In genomic region chr19:32978037-32978745, GRCm38 (mm10) we compare ENCODE assay signal across 24 mouse cellular contexts.
DNase-seq lines count a peak whose midpoint lies in the region; ATAC-seq and TF ChIP-seq lines count a peak whose summit lies in the region.
"Had no signal": no experiment of that assay in that cellular context is flagged by ENCODE, and none has a peak within 500 bp of the region (broad histone marks: within the 10 kb centered on the region; RNA-seq: fewer than 3 reads in every experiment).

No protein-coding gene starts in this region.

- H3K9ac ChIP-seq in liver, adult 2 months (ENCODE audit: low read depth, low read length), result no peak overlapping the region
- H3K9ac ChIP-seq in liver, postnatal 0 days (replicated peaks), result no peak overlapping the region
- H3K9ac ChIP-seq: forebrain, embryonic 12.5 days; kidney, embryonic 15.5 days; midbrain, embryonic 13.5 days; neural tube, embryonic 12.5 days had no signal

- no peak overlapping the region for H3K27ac ChIP-seq in liver, adult 2 months (replicated peaks; ENCODE audit: insufficient read depth, low read depth, low read length)
- no peak overlapping the region for H3K27ac ChIP-seq in liver, postnatal 0 days (ENCODE audit: low read depth)
- H3K27ac ChIP-seq: forebrain, embryonic 12.5 days; gastrocnemius, adult 2 months; hindbrain, postnatal 0 days; kidney, embryonic 15.5 days; midbrain, embryonic 13.5 days; neural tube, embryonic 12.5 days had no signal

- H3K27me3 ChIP-seq in liver, adult 2 months (ENCODE audit: control insufficient read depth, insufficient read depth, low read length), result no peaks in the 10 kb centered on the region
- no peaks in the 10 kb centered on the region for H3K27me3 ChIP-seq in liver, postnatal 0 days (ENCODE audit: insufficient read depth, low read length)
- H3K27me3 ChIP-seq: forebrain, embryonic 12.5 days; kidney, embryonic 15.5 days; midbrain, embryonic 13.5 days; neural tube, embryonic 12.5 days had no signal

- no peaks in the 10 kb centered on the region for H3K36me3 ChIP-seq in liver, adult 2 months (ENCODE audit: control insufficient read depth, insufficient read depth, low read length)
- H3K36me3 ChIP-seq in liver, postnatal 0 days (replicated peaks; ENCODE audit: insufficient read depth, low read length), result no peaks in the 10 kb centered on the region
- H3K36me3 ChIP-seq: forebrain, embryonic 12.5 days; kidney, embryonic 15.5 days; midbrain, embryonic 13.5 days; neural tube, embryonic 12.5 days had no signal

- no peak for TF ChIP-seq CTCF in liver, adult 2 months (IDR thresholded peaks at IDR 0.05; ENCODE audit: low read depth, low read length)
- no peak for TF ChIP-seq CTCF in liver, postnatal 0 days (IDR thresholded peaks at IDR 0.05; ENCODE audit: low read depth)

- no peaks in the 10 kb centered on the region for H3K79me2 ChIP-seq in liver, adult 2 months (ENCODE audit: control insufficient read depth, insufficient read depth, low read length)

- no peaks in the 10 kb centered on the region for H3K9me3 ChIP-seq in liver, postnatal 0 days (ENCODE audit: low read length)
- H3K9me3 ChIP-seq: forebrain, embryonic 12.5 days; kidney, embryonic 15.5 days; megakaryocyte, embryonic 14.5 days; midbrain, embryonic 13.5 days; neural tube, embryonic 12.5 days had no signal

- H3K4me3 ChIP-seq in liver, adult 2 months (ENCODE audit: insufficient read depth, low read depth, low read length), result no peak overlapping the region
- no peak overlapping the region for H3K4me3 ChIP-seq in liver, postnatal 0 days (ENCODE audit: low read depth, low read length)
- H3K4me3 ChIP-seq: forebrain, embryonic 12.5 days; gastrocnemius, adult 2 months; kidney, embryonic 15.5 days; megakaryocyte, embryonic 14.5 days; midbrain, embryonic 13.5 days; neural tube, embryonic 12.5 days had no signal

- no peak overlapping the region for H3K4me2 ChIP-seq in liver, postnatal 0 days (ENCODE audit: low read depth, low read length)
- H3K4me2 ChIP-seq: forebrain, embryonic 12.5 days; heart, embryonic 11.5 days; kidney, embryonic 15.5 days; midbrain, embryonic 13.5 days; neural tube, embryonic 12.5 days had no signal

- H3K4me1 ChIP-seq in liver, adult 2 months (ENCODE audit: control insufficient read depth, insufficient read depth, low read length), result peaks cover 2% of the 10 kb centered on the region; the same call in 1 of the 2 replicates
- H3K4me1 ChIP-seq in liver, postnatal 0 days (ENCODE audit: insufficient read depth), result no peaks in the 10 kb centered on the region
- H3K4me1 ChIP-seq: forebrain, embryonic 12.5 days; megakaryocyte, embryonic 14.5 days; midbrain, embryonic 13.5 days; neural tube, embryonic 12.5 days had no signal

- no peak for ATAC-seq in liver, postnatal 0 days
- no peak for ATAC-seq in frontal cortex, adult (ENCODE audit: low TSS enrichment)
- ATAC-seq: hindbrain, postnatal 0 days; intestine, postnatal 0 days; lung, postnatal 0 days; midbrain, embryonic 13.5 days had no signal

- 69% methylated on average over 7 of the region's 7 CpGs for WGBS in liver, adult 2 months
- WGBS in liver, postnatal 0 days (ENCODE audit: insufficient replicate concordance), result 66% methylated on average over 7 of the region's 7 CpGs

- no peak for TF ChIP-seq POLR2A in liver, adult 2 months (IDR thresholded peaks at IDR 0.05; ENCODE audit: extremely low read depth, insufficient read depth, low read length)

- TF ChIP-seq EP300 in liver, postnatal 0 days (IDR thresholded peaks at IDR 0.05; ENCODE audit: low read depth), result no peak

- intact Hi-C loops in heart, postnatal 10 days (cut with DNase I), result no loop called here

- peak; percentile 83 for DNase-seq in liver, adult 2 months (ENCODE audit: extremely low read depth, low read depth, low spot score)
- DNase-seq in liver, postnatal 0 days, result no peak
- DNase-seq in NIH3T3 (ENCODE audit: low read depth), result peak; percentile 81
- peak; percentile 76 for DNase-seq in gonadal fat pad, adult 2 months (ENCODE audit: low read depth)
- no peak for DNase-seq in natural killer cell, adult 2 months (ENCODE audit: low spot score in 2 of 2)
- DNase-seq in heart, postnatal 10 days, result no peak
- DNase-seq: adrenal gland, postnatal 36 days; cerebellum, adult 11 months; cerebellum, postnatal 25 days; gastrocnemius, adult 2 months; kidney, postnatal 4 days; liver; right cerebral cortex, postnatal 14 days; thymus, postnatal 14 days had no signal

Comparison
In these comparisons a context has a peak if more than half of its experiments do, and no peak if none do; other contexts are left out.
1. DNase-seq: peak in liver, adult 2 months (single experiment), NIH3T3 (single experiment) and gonadal fat pad, adult 2 months (single experiment); none in liver, postnatal 0 days (single experiment), natural killer cell, adult 2 months (0 of 2) and heart, postnatal 10 days (0 of 2).